Mouse (Mus musculus): ENCODE results near the gene Pkp2. TPM values are rescaled to one million over a fixed set of nuclear protein-coding genes. Genes with fewer than 3 reads are reported as not detected.

Pkp2 gene
- total RNA-seq, 2 experiments from 2014 or later: 1.9 to 3.5 TPM

GRCm38 (mm10) chr16:16255217-16255616, 42.1 kb downstream of the Pkp2 start:
- intact Hi-C loops (cut with DNase I): no loop called here
- no peak for DNase-seq (ENCODE audit: extremely low spot score in 1 of 2, low spot score in 2 of 2)

- intact Hi-C loops (cut with DNase I): no loop called here
- DNase-seq (ENCODE audit: extremely low spot score in 1 of 2, low spot score in 2 of 2): no peak
These were observed 42.8 kb downstream of the Pkp2 start for GRCm38 (mm10) chr16:16255874-16256273.

GRCm38 (mm10) chr16:16256672-16257071, 43.6 kb downstream of the Pkp2 start:
- intact Hi-C loops (cut with DNase I): no loop called here
- DNase-seq (ENCODE audit: extremely low spot score in 1 of 2, low spot score in 2 of 2): no peak

GRCm38 (mm10) chr16:16260882-16261281, 47.8 kb downstream of the Pkp2 start:
- intact Hi-C loops (cut with DNase I): no loop called here
- DNase-seq (ENCODE audit: extremely low spot score in 1 of 2, low spot score in 2 of 2): no peak

- DNase-seq (ENCODE audit: extremely low spot score in 1 of 2, low spot score in 2 of 2): no peak
- intact Hi-C loops (cut with DNase I): no loop called here
These were observed 48.4 kb downstream of the Pkp2 start for GRCm38 (mm10) chr16:16261481-16261880.

GRCm38 (mm10) chr16:16262436-16262835, 49.3 kb downstream of the Pkp2 start:
- no peak for DNase-seq (ENCODE audit: extremely low spot score in 1 of 2, low spot score in 2 of 2)
- intact Hi-C loops (cut with DNase I): no loop called here

GRCm38 (mm10) chr16:16272978-16273377, 59.9 kb downstream of the Pkp2 start:
- no peak for DNase-seq (ENCODE audit: extremely low spot score in 1 of 2, low spot score in 2 of 2)
- intact Hi-C loops (cut with DNase I): no loop called here

GRCm38 (mm10) chr16:16273752-16274151, 60.6 kb downstream of the Pkp2 start:
- intact Hi-C loops (cut with DNase I): no loop called here
- DNase-seq (ENCODE audit: extremely low spot score in 1 of 2, low spot score in 2 of 2): no peak

GRCm38 (mm10) chr16:16302369-16303137, 89.4 kb downstream of the Pkp2 start, which contains the start of gene Yars2:
TSS of gene Yars2 (plus strand) at chr16:16302965.
- DNase-seq (ENCODE audit: extremely low spot score in 1 of 2, low spot score in 2 of 2): peak; percentile 92 to 95
- intact Hi-C loops (cut with DNase I): loop anchor here (5.0 to 10.0 kb wide), 4 partner anchors 100 to 668 kb away; partner anchors contain the start of genes Top3b and Vpreb1

GRCm38 (mm10) chr16:16303138-16303827, 90.2 kb downstream of the Pkp2 start:
- peak; percentile 16 to 65 for DNase-seq (ENCODE audit: extremely low spot score in 1 of 2, low spot score in 2 of 2)
- intact Hi-C loops (cut with DNase I): loop anchor here (5.0 to 10.0 kb wide), 4 partner anchors 101 to 668 kb away; partner anchors contain the start of genes Top3b and Vpreb1

- intact Hi-C loops (cut with DNase I): loop anchor here (5.0 to 10.0 kb wide), 4 partner anchors 102 to 669 kb away; partner anchors contain the start of genes Top3b and Vpreb1
- DNase-seq (ENCODE audit: extremely low spot score in 1 of 2, low spot score in 2 of 2): no peak
These were observed 90.8 kb downstream of the Pkp2 start for GRCm38 (mm10) chr16:16303888-16304287.

- DNase-seq (ENCODE audit: extremely low spot score in 1 of 2, low spot score in 2 of 2): no peak
- intact Hi-C loops (cut with DNase I): no loop called here
These were observed 98.2 kb downstream of the Pkp2 start for GRCm38 (mm10) chr16:16311319-16311718.

Other genes starting within 250 kb of the Pkp2 start
- 10 to 100 TPM; 20.0 to 20.8 TPM for gene Yars2, start 89.6 kb downstream of the Pkp2 start, total RNA-seq (2021)
- 100 to 1,000 TPM; 216 to 220 TPM for gene Dnm1l, start 145.6 kb downstream of the Pkp2 start, total RNA-seq (2021)

Data from left cerebral cortex, postnatal 10 days (tissue).